Mouse (Mus musculus): ENCODE measurements around the gene Plcz1. TPM values are rescaled to one million over a fixed set of nuclear protein-coding genes. Genes with fewer than 3 reads are reported as not detected.

Plcz1 gene
- not detected for polyA plus RNA-seq (2017; shearing (Covaris generic))

GRCm38 (mm10) chr6:140041357-140041756 is at the start of gene Plcz1:
Gene Plcz1, minus strand, starts transcription at chr6:140041457.
- no peak for ATAC-seq

GRCm38 (mm10) chr6:140089855-140090254 is 48.6 kb upstream of the Plcz1 start:
- no peak for ATAC-seq

GRCm38 (mm10) chr6:140081739-140082138 is 40.5 kb upstream of the Plcz1 start:
- ATAC-seq: no peak

GRCm38 (mm10) chr6:140080933-140081332 is 39.7 kb upstream of the Plcz1 start:
- no peak for ATAC-seq

GRCm38 (mm10) chr6:140069177-140069576 is 27.9 kb upstream of the Plcz1 start:
- ATAC-seq: no peak

GRCm38 (mm10) chr6:140054271-140054928 is 13.1 kb upstream of the Plcz1 start:
- ATAC-seq: no peak

GRCm38 (mm10) chr6:140051476-140051875 is 10.2 kb upstream of the Plcz1 start:
- no peak for ATAC-seq

- no peak for ATAC-seq
Observed at GRCm38 (mm10) chr6:140040952-140041351, 305 bp downstream of the Plcz1 start, which contains the start of gene Capza3. Gene Capza3, plus strand, starts transcription at chr6:140041252.

GRCm38 (mm10) chr6:140024404-140024803 is 16.9 kb downstream of the Plcz1 start:
- no peak for ATAC-seq

- no peak for ATAC-seq
Observed at GRCm38 (mm10) chr6:140005181-140005580, 36.1 kb downstream of the Plcz1 start.

GRCm38 (mm10) chr6:139989597-139989996 is 51.7 kb downstream of the Plcz1 start:
- no peak for ATAC-seq

GRCm38 (mm10) chr6:139989075-139989474 is 52.2 kb downstream of the Plcz1 start:
- no peak for ATAC-seq

- no peak for ATAC-seq
Observed at GRCm38 (mm10) chr6:139986564-139986963, 54.7 kb downstream of the Plcz1 start.

- no peak for ATAC-seq
Observed at GRCm38 (mm10) chr6:139984069-139984468, 57.2 kb downstream of the Plcz1 start.

GRCm38 (mm10) chr6:139981061-139981460 is 60.2 kb downstream of the Plcz1 start:
- ATAC-seq: no peak

- no peak for ATAC-seq
Observed at GRCm38 (mm10) chr6:139978114-139978513, 63.1 kb downstream of the Plcz1 start.

GRCm38 (mm10) chr6:139974668-139975067 is 66.6 kb downstream of the Plcz1 start:
- ATAC-seq: no peak

GRCm38 (mm10) chr6:139971608-139972298 is 69.5 kb downstream of the Plcz1 start:
- ATAC-seq: no peak

- no peak for ATAC-seq
Observed at GRCm38 (mm10) chr6:139966684-139967083, 74.6 kb downstream of the Plcz1 start.

GRCm38 (mm10) chr6:139964895-139965294 is 76.4 kb downstream of the Plcz1 start:
- no peak for ATAC-seq

- ATAC-seq: no peak
Observed at GRCm38 (mm10) chr6:139963775-139964174, 77.5 kb downstream of the Plcz1 start.

GRCm38 (mm10) chr6:139957531-139958241 is 83.6 kb downstream of the Plcz1 start:
- no peak for ATAC-seq

GRCm38 (mm10) chr6:139953596-139953995 is 87.7 kb downstream of the Plcz1 start:
- ATAC-seq: no peak
